10 mouse cellular contexts compared by ENCODE assay signal in the genomic region with DNA sequence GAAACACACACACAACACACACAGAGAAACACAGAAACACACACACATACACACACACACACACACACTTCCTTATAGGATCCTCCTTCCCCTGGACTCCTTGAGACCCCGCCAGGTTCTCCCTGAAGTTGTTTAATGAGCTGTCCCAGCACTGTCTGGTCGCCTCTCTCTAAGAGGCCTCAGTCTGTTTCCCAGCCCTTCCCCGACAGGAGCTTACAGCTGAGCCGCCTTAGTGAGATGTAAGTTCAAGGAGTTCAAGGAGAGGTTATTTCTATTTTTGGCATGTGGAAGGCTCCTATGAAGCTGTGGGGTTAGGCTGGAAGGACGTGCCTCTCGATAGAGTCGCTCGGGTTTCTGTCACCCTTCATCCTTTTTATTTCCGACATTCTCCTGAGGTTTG.
A peak's percentile ranks its signal among the peaks of the same experiment; 100 is the strongest.
DNase-seq lines count a peak whose midpoint lies in the region; ATAC-seq lines count a peak whose summit lies in the region.
"Had no signal": no experiment of that assay in that cellular context is flagged by ENCODE, and none has a peak within 500 bp of the region (broad histone marks: within the 10 kb centered on the region; RNA-seq: fewer than 3 reads in every experiment).

No protein-coding gene starts in this region.

- no peak overlapping the region for H3K4me3 ChIP-seq in forebrain, embryonic 15.5 days
- no peak overlapping the region for H3K4me3 ChIP-seq in forebrain, embryonic 10.5 days
- H3K4me3 ChIP-seq in heart, embryonic 15.5 days: 0 out of 2 replicates have a peak overlapping the region, but pooled peaks have one; percentile 2
- H3K4me3 ChIP-seq: forebrain, embryonic 12.5 days had no signal

- ATAC-seq in forebrain, embryonic 15.5 days (replicated peaks): no peak
- 0 out of 2 replicates have a peak, but pooled peaks have one; percentile 21 for ATAC-seq in heart, embryonic 15.5 days (replicated peaks; ENCODE audit: insufficient number of reproducible peaks, insufficient read depth, low FRiP score, low read depth)

- H3K4me2 ChIP-seq in forebrain, embryonic 15.5 days (replicated peaks): no peak overlapping the region
- peak overlapping the region; percentile 46 for H3K4me2 ChIP-seq in heart, embryonic 15.5 days
- H3K4me2 ChIP-seq: forebrain, embryonic 12.5 days had no signal

- peak overlapping the region; percentile 11; the same call in 1 of the 2 replicates for H3K27ac ChIP-seq in forebrain, embryonic 15.5 days (replicated peaks)
- no peak overlapping the region for H3K27ac ChIP-seq in forebrain, embryonic 10.5 days
- no peak overlapping the region for H3K27ac ChIP-seq in heart, embryonic 15.5 days
- H3K27ac ChIP-seq: forebrain, embryonic 12.5 days; midbrain, embryonic 10.5 days had no signal

- H3K36me3 ChIP-seq in forebrain, embryonic 15.5 days: no peaks in the 10 kb centered on the region
- no peaks in the 10 kb centered on the region for H3K36me3 ChIP-seq in forebrain, embryonic 10.5 days (replicated peaks)
- H3K36me3 ChIP-seq in heart, embryonic 15.5 days: no peaks in the 10 kb centered on the region
- H3K36me3 ChIP-seq: forebrain, embryonic 12.5 days; midbrain, embryonic 10.5 days had no signal

- 23% methylated on average over 9 of the region's 9 CpGs for WGBS in forebrain, embryonic 15.5 days
- WGBS in forebrain, embryonic 10.5 days: 25% methylated on average over 9 of the region's 9 CpGs
- WGBS in heart, embryonic 15.5 days: 8% methylated on average over 9 of the region's 9 CpGs

- H3K4me1 ChIP-seq in forebrain, embryonic 15.5 days: peaks cover 24% of the 10 kb centered on the region
- H3K4me1 ChIP-seq in forebrain, embryonic 10.5 days: peaks cover 46% of the 10 kb centered on the region
- H3K4me1 ChIP-seq in heart, embryonic 15.5 days (replicated peaks): peaks cover 14% of the 10 kb centered on the region

- no peak for DNase-seq in forebrain, embryonic 10.5 days (ENCODE audit: extremely low spot score, low spot score)
- DNase-seq in heart, adult 18-20 months: no peak
- DNase-seq in retina, adult 2 months (ENCODE audit: low read depth, low spot score): peak; percentile 89
- DNase-seq in retina, embryonic 14.5 days (ENCODE audit: low spot score): no peak
- peak; percentile 55 for DNase-seq in retina, postnatal 7 days (ENCODE audit: low read depth, low spot score)
- no peak for DNase-seq in testis, postnatal 14 days (ENCODE audit: low spot score)

- H3K27me3 ChIP-seq in forebrain, embryonic 15.5 days: peaks cover 7% of the 10 kb centered on the region
- H3K27me3 ChIP-seq in forebrain, embryonic 10.5 days (ENCODE audit: poor library complexity, severe bottlenecking): peaks cover 68% of the 10 kb centered on the region
- peaks cover 24% of the 10 kb centered on the region for H3K27me3 ChIP-seq in heart, embryonic 15.5 days

- H3K9ac ChIP-seq in forebrain, embryonic 15.5 days (replicated peaks): no peak overlapping the region
- no peak overlapping the region for H3K9ac ChIP-seq in heart, embryonic 15.5 days
- H3K9ac ChIP-seq: forebrain, embryonic 12.5 days had no signal

- no peaks in the 10 kb centered on the region for H3K9me3 ChIP-seq in forebrain, embryonic 15.5 days
- H3K9me3 ChIP-seq in forebrain, embryonic 10.5 days: no peaks in the 10 kb centered on the region
- no peaks in the 10 kb centered on the region for H3K9me3 ChIP-seq in heart, embryonic 15.5 days (replicated peaks)
- H3K9me3 ChIP-seq: forebrain, embryonic 12.5 days; midbrain, embryonic 10.5 days had no signal

Comparison
In these comparisons a context has a peak if more than half of its experiments do, and no peak if none do; other contexts are left out.
1. DNase-seq: peak in retina, adult 2 months (single experiment) and retina, postnatal 7 days (single experiment); none in forebrain, embryonic 10.5 days (single experiment), heart, adult 18-20 months (0 of 2), retina, embryonic 14.5 days (single experiment) and testis, postnatal 14 days (single experiment).